ENCODE assay signal across 9 mouse cellular contexts in the genomic region with DNA sequence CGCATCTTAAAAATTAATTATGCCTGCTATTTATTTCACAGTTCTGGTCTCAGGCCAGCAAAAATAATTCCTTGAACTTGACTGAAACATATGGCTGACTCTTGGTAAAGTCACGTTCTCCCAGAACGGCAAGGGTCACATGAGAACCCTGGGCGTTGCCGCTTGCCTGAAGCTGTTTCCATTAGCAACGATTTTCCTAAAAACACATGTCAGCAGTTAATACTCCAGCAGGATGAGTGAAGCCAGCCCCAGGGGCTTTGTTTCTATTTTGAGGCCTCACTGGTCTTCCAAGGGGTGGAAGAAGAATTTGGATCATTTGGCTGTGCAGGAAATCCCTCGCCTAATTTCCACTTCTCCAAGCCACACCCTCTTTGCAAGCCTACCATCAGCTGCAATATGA.
DNase-seq lines count a peak whose midpoint lies in the region; ATAC-seq lines count a peak whose summit lies in the region.
"Had no signal": no experiment of that assay in that cellular context is flagged by ENCODE, and none has a peak within 500 bp of the region (broad histone marks: within the 10 kb centered on the region; RNA-seq: fewer than 3 reads in every experiment).

No protein-coding gene starts in this region.

- H3K4me3 ChIP-seq in kidney, embryonic 15.5 days (replicated peaks): no peak overlapping the region
- no peak overlapping the region for H3K4me3 ChIP-seq in embryonic facial prominence, embryonic 10.5 days
- H3K4me3 ChIP-seq in heart, embryonic 12.5 days: no peak overlapping the region

- WGBS in kidney, embryonic 15.5 days: 28% methylated on average over 7 of the region's 7 CpGs
- WGBS in embryonic facial prominence, embryonic 10.5 days: 35% methylated on average over 7 of the region's 7 CpGs
- 26% methylated on average over 7 of the region's 7 CpGs for WGBS in heart, embryonic 12.5 days

- DNase-seq in kidney, adult 8-10 months: no peak
- DNase-seq in embryonic facial prominence, embryonic 10.5 days (ENCODE audit: low spot score): peak; percentile 77
- DNase-seq in lung, postnatal 4 days: peak; percentile 21 to 58
- no peak for DNase-seq in layer of hippocampus, adult 18-20 months (ENCODE audit: low spot score in 2 of 2)
- no peak for DNase-seq in B cell, adult 2 months

- H3K4me1 ChIP-seq in kidney, embryonic 15.5 days: peaks cover 48% of the 10 kb centered on the region
- peaks cover 62% of the 10 kb centered on the region for H3K4me1 ChIP-seq in embryonic facial prominence, embryonic 10.5 days
- peaks cover 39% of the 10 kb centered on the region for H3K4me1 ChIP-seq in heart, embryonic 12.5 days (replicated peaks)

- ATAC-seq in kidney, embryonic 15.5 days (replicated peaks; ENCODE audit: low FRiP score): peak; percentile 56
- ATAC-seq in heart, embryonic 12.5 days (ENCODE audit: insufficient number of reproducible peaks, low FRiP score): peak; percentile 64; the same call in 1 of the 2 replicates
- no peak for ATAC-seq in activated CD4-positive, CD25-positive, alpha-beta regulatory T cell, adult 4 months

- H3K9me3 ChIP-seq in kidney, embryonic 15.5 days (replicated peaks): no peaks in the 10 kb centered on the region
- H3K9me3 ChIP-seq in embryonic facial prominence, embryonic 10.5 days: no peaks in the 10 kb centered on the region
- no peaks in the 10 kb centered on the region for H3K9me3 ChIP-seq in heart, embryonic 12.5 days (replicated peaks)

- H3K9ac ChIP-seq in kidney, embryonic 15.5 days: no peak overlapping the region
- H3K9ac ChIP-seq in heart, embryonic 12.5 days: no peak overlapping the region
- H3K9ac ChIP-seq: liver, embryonic 14.5 days had no signal

- H3K4me2 ChIP-seq in kidney, embryonic 15.5 days: no peak overlapping the region
- no peak overlapping the region for H3K4me2 ChIP-seq in heart, embryonic 12.5 days

- H3K36me3 ChIP-seq in kidney, embryonic 15.5 days: no peaks in the 10 kb centered on the region
- no peaks in the 10 kb centered on the region for H3K36me3 ChIP-seq in embryonic facial prominence, embryonic 10.5 days (replicated peaks)
- H3K36me3 ChIP-seq in heart, embryonic 12.5 days: no peaks in the 10 kb centered on the region

- 0 out of 2 replicates have a peak overlapping the region, but pooled peaks have one; percentile 38 for H3K27ac ChIP-seq in kidney, embryonic 15.5 days
- H3K27ac ChIP-seq in embryonic facial prominence, embryonic 10.5 days (replicated peaks): peak overlapping the region; percentile 40; the same call in 1 of the 2 replicates
- peak overlapping the region; percentile 37; the same call in 1 of the 2 replicates for H3K27ac ChIP-seq in heart, embryonic 12.5 days (ENCODE audit: poor library complexity, severe bottlenecking)
- H3K27ac ChIP-seq: liver, embryonic 14.5 days had no signal

- H3K27me3 ChIP-seq in kidney, embryonic 15.5 days: no peaks in the 10 kb centered on the region
- H3K27me3 ChIP-seq in embryonic facial prominence, embryonic 10.5 days (replicated peaks; ENCODE audit: low read depth, poor library complexity, severe bottlenecking): peaks cover 9% of the 10 kb centered on the region; the same call in 1 of the 2 replicates
- no peaks in the 10 kb centered on the region for H3K27me3 ChIP-seq in heart, embryonic 12.5 days (replicated peaks)

Comparison
In these comparisons a context has a peak if more than half of its experiments do, and no peak if none do; other contexts are left out.
1. DNase-seq: peak in embryonic facial prominence, embryonic 10.5 days (single experiment) and lung, postnatal 4 days (2 of 2); none in kidney, adult 8-10 months (0 of 2), layer of hippocampus, adult 18-20 months (0 of 2) and B cell, adult 2 months (0 of 2).
2. Peak in every context shown above with its lines, with median percentiles within 50 percentile points of each other: H3K27ac ChIP-seq.